Mouse (Mus musculus): ENCODE measurements around the gene Acsl6.

DNA sequence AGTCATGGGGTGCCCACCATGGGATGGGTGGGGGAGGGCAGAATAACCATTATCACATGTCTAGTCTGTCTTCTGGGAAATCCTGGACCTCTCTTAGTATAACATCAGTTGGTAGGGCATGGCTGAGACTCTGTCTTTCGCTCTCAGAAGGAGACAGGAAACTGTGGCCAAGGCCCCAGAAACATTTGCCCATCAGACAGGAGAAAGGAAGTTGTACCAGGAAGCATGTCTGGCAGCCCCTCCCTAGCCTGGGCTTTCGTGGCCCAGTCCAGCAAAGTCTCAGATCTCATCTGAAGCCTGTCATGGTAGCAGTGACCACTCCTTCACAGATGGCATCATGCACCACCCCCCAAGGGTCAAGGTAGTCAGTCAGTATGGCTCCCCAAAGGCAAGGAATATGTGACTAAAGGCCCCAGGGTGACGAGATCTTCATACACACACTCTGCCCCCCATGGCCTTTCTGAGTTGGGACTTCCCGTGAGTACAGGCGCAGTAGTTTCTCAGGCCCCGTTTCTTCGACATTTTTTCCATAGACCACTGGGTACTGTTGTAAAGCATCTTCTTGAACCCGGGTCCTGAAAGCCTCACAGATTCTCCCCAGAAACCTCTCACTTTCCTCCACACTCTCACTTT is 15.7 kb upstream of the Acsl6 start:
- TF ChIP-seq CTCF (IDR thresholded peaks at IDR 0.05; ENCODE audit: low read depth, low read length) = no peak
- TF ChIP-seq POLR2A (IDR thresholded peaks at IDR 0.05; ENCODE audit: borderline replicate concordance, low read depth, low read length) = no peak

All from bone marrow macrophage, adult 2 months (primary cell).